In genomic region chr4:153380885-153381284, GRCm38 (mm10) we compare ENCODE assay signal across 29 mouse cellular contexts.
A peak's percentile ranks its signal among the peaks of the same experiment; 100 is the strongest.
DNase-seq lines count a peak whose midpoint lies in the region; ATAC-seq and TF ChIP-seq lines count a peak whose summit lies in the region.
"Had no signal": no experiment of that assay in that cellular context is flagged by ENCODE, and none has a peak within 500 bp of the region (broad histone marks: within the 10 kb centered on the region; RNA-seq: fewer than 3 reads in every experiment).

No protein-coding gene starts in this region.

- H3K27ac ChIP-seq in midbrain, embryonic 14.5 days (replicated peaks; ENCODE audit: low read depth, low read length): no peak overlapping the region
- H3K27ac ChIP-seq in midbrain, embryonic 11.5 days (ENCODE audit: low read depth, low read length): no peak overlapping the region
- H3K27ac ChIP-seq: gastrocnemius, adult 2 months; hindbrain, embryonic 13.5 days; limb, embryonic 13.5 days; lung, embryonic 15.5 days; midbrain, embryonic 13.5 days; neural tube, embryonic 15.5 days; stomach, postnatal 0 days had no signal

- TF ChIP-seq CTCF in brain, embryonic 14.5 days (IDR thresholded peaks at IDR 0.05; ENCODE audit: borderline replicate concordance, extremely low read depth, insufficient read depth, insufficient read length): no peak

- TF ChIP-seq POLR2A in brain, embryonic 14.5 days (IDR thresholded peaks at IDR 0.05; ENCODE audit: borderline replicate concordance, extremely low read depth, insufficient read depth, insufficient read length, poor library complexity, severe bottlenecking): no peak

- peak; percentile 34 for DNase-seq in midbrain, embryonic 14.5 days
- no peak for DNase-seq in midbrain, embryonic 11.5 days (ENCODE audit: low spot score, missing footprints)
- peak; percentile 53 for DNase-seq in brain, embryonic 14.5 days (ENCODE audit: low read depth)
- DNase-seq in cerebellum, adult 8-10 months: peak; percentile 25
- DNase-seq in cerebellum, postnatal 25 days: peak; percentile 52 to 63
- DNase-seq in layer of hippocampus, postnatal 10 days (ENCODE audit: low spot score in 2 of 2): no peak
- no peak for DNase-seq in adrenal gland, postnatal 4 days (ENCODE audit: low spot score in 2 of 2)
- DNase-seq: adrenal gland, postnatal 25 days; gastrocnemius, adult 2 months; gastrocnemius, postnatal 36 days; heart, adult 18-20 months; heart, postnatal 36 days; kidney, adult 2 months; kidney, postnatal 10 days; lung, postnatal 36 days; right cerebral cortex, postnatal 4 days; thymus, adult 18-20 months; thymus, postnatal 25 days had no signal

- H3K4me3 ChIP-seq in midbrain, embryonic 14.5 days (replicated peaks; ENCODE audit: low read depth, low read length): no peak overlapping the region
- no peak overlapping the region for H3K4me3 ChIP-seq in midbrain, embryonic 11.5 days (ENCODE audit: low read depth, low read length)
- H3K4me3 ChIP-seq: erythroblast, embryonic 14.5 days; gastrocnemius, adult 2 months; hindbrain, embryonic 13.5 days; limb, embryonic 13.5 days; lung, embryonic 15.5 days; midbrain, embryonic 13.5 days; neural tube, embryonic 15.5 days had no signal

- H3K9me3 ChIP-seq in midbrain, embryonic 14.5 days (ENCODE audit: control insufficient read depth, low read length): no peaks in the 10 kb centered on the region
- H3K9me3 ChIP-seq in midbrain, embryonic 11.5 days (ENCODE audit: control insufficient read depth, low read length): no peaks in the 10 kb centered on the region; the same call in 1 of the 2 replicates
- H3K9me3 ChIP-seq: midbrain, embryonic 13.5 days had no signal

- no peaks in the 10 kb centered on the region for H3K27me3 ChIP-seq in midbrain, embryonic 14.5 days (ENCODE audit: control insufficient read depth, insufficient read depth, low read length)
- no peaks in the 10 kb centered on the region for H3K27me3 ChIP-seq in midbrain, embryonic 11.5 days (ENCODE audit: control insufficient read depth, insufficient read depth, low read length)
- H3K27me3 ChIP-seq: hindbrain, embryonic 13.5 days; lung, embryonic 15.5 days; midbrain, embryonic 13.5 days; neural tube, embryonic 15.5 days had no signal

- no peaks in the 10 kb centered on the region for H3K36me3 ChIP-seq in midbrain, embryonic 14.5 days (ENCODE audit: control insufficient read depth, insufficient read depth, low read length)
- H3K36me3 ChIP-seq in midbrain, embryonic 11.5 days (ENCODE audit: control insufficient read depth, insufficient read depth, low read length): peaks cover 3% of the 10 kb centered on the region; the same call in 1 of the 2 replicates
- H3K36me3 ChIP-seq: limb, embryonic 13.5 days; lung, embryonic 15.5 days had no signal

- ATAC-seq in midbrain, embryonic 14.5 days (ENCODE audit: low FRiP score, low TSS enrichment): no peak
- ATAC-seq in midbrain, embryonic 11.5 days (ENCODE audit: low FRiP score): no peak
- ATAC-seq: CD4-positive, CD25-positive, alpha-beta regulatory T cell, adult 4 months; forebrain, embryonic 16.5 days; midbrain, embryonic 13.5 days had no signal

- WGBS in midbrain, embryonic 14.5 days: 64% methylated on average over 10 of the region's 10 CpGs
- 75% methylated on average over 10 of the region's 10 CpGs for WGBS in midbrain, embryonic 11.5 days

- no peak overlapping the region for H3K9ac ChIP-seq in midbrain, embryonic 14.5 days (replicated peaks; ENCODE audit: low read length)
- no peak overlapping the region for H3K9ac ChIP-seq in midbrain, embryonic 11.5 days (ENCODE audit: low read length)
- H3K9ac ChIP-seq: hindbrain, embryonic 13.5 days; limb, embryonic 13.5 days; lung, embryonic 15.5 days; midbrain, embryonic 13.5 days; neural tube, embryonic 15.5 days had no signal

- no peak overlapping the region for H3K4me2 ChIP-seq in midbrain, embryonic 14.5 days (ENCODE audit: low read length)
- H3K4me2 ChIP-seq in midbrain, embryonic 11.5 days: no peak overlapping the region
- H3K4me2 ChIP-seq: heart, embryonic 11.5 days; hindbrain, embryonic 13.5 days; limb, embryonic 13.5 days; liver, embryonic 11.5 days; lung, embryonic 15.5 days; midbrain, embryonic 13.5 days; neural tube, embryonic 15.5 days had no signal

- H3K4me1 ChIP-seq in midbrain, embryonic 14.5 days (ENCODE audit: control insufficient read depth, insufficient read depth, low read length): peaks cover 14% of the 10 kb centered on the region; the same call in 1 of the 2 replicates
- H3K4me1 ChIP-seq in midbrain, embryonic 11.5 days (ENCODE audit: control insufficient read depth, insufficient read depth, low read length): peaks cover 5% of the 10 kb centered on the region
- H3K4me1 ChIP-seq: lung, embryonic 15.5 days had no signal

Comparison
In these comparisons a context has a peak if more than half of its experiments do, and no peak if none do; other contexts are left out.
1. DNase-seq: peak in midbrain, embryonic 14.5 days (single experiment), brain, embryonic 14.5 days (single experiment), cerebellum, adult 8-10 months (single experiment) and cerebellum, postnatal 25 days (2 of 2); none in midbrain, embryonic 11.5 days (single experiment), layer of hippocampus, postnatal 10 days (0 of 2) and adrenal gland, postnatal 4 days (0 of 2).